Mouse (Mus musculus) liver, postnatal 0 days (tissue): Measurements from ENCODE around the gene Lbhd2. TPM values are rescaled to one million over a fixed set of nuclear protein-coding genes. Genes with fewer than 3 reads are reported as not detected.
A peak's percentile ranks its signal among the peaks of the same experiment; 100 is the strongest.

Experiments used
- ATAC-seq: fragments of 200-750 bp; cut with Nextera tagmentation; 2 replicates; pipeline ENCODE4 v1.8.0; 2017; ENCODE audit warnings: mild to moderate bottlenecking, moderate library complexity
- DNase-seq: peaks from one replicate; pipeline ENCODE4 v3.0.0-alpha.2; 2016
- H3K27ac ChIP-seq: fragments of 300-500 bp; sonication (generic); 2 replicates; pipeline ENCODE4 v1.5.1; 2014; ENCODE audit warnings: antibody characterized with exemption, moderate library complexity, mild to moderate bottlenecking, low read depth
- H3K27me3 ChIP-seq: fragments of 300-500 bp; sonication (generic); 2 replicates; pipeline ENCODE4 v1.6.1; 2014; ENCODE audit warnings: low read length, control low read depth, mixed read lengths; ENCODE audit not compliant: insufficient read depth
- H3K36me3 ChIP-seq: fragments of 300-500 bp; sonication (generic); replicated peaks from 2 replicates; pipeline ENCODE4 v1.6.1; 2014; ENCODE audit warnings: mild to moderate bottlenecking, control low read depth, low read length, moderate library complexity, mixed read lengths; ENCODE audit not compliant: insufficient read depth
- H3K4me1 ChIP-seq: fragments of 300-500 bp; sonication (generic); 2 replicates; pipeline ENCODE4 v1.6.1; 2014; ENCODE audit warnings: antibody characterized with exemption, mild to moderate bottlenecking, control low read depth; ENCODE audit not compliant: insufficient read depth
- H3K4me2 ChIP-seq: fragments of 300-500 bp; sonication (generic); 2 replicates; pipeline ENCODE4 v1.6.1; 2014; ENCODE audit warnings: low read depth, mild to moderate bottlenecking, low read length, moderate library complexity, mixed read lengths
- H3K4me3 ChIP-seq: fragments of 300-500 bp; sonication (generic); 2 replicates; pipeline ENCODE4 v1.5.1; 2014; ENCODE audit warnings: low read depth, low read length
- H3K9ac ChIP-seq: fragments of 300-500 bp; sonication (generic); replicated peaks from 2 replicates; pipeline ENCODE4 v1.6.1; 2014; ENCODE audit warnings: mild to moderate bottlenecking, moderate library complexity
- H3K9me3 ChIP-seq: fragments of 300-500 bp; sonication (generic); 2 replicates; pipeline ENCODE4 v1.6.1; 2016; ENCODE audit warnings: mild to moderate bottlenecking, control low read depth, low read length, mixed read lengths
- CTCF ChIP-seq: sonication (generic); IDR thresholded peaks from 2 replicates; pipeline ENCODE4 v1.5.1; 2016; ENCODE audit warnings: antibody characterized with exemption, low read depth
- EP300 ChIP-seq: IDR thresholded peaks from 2 replicates; pipeline ENCODE4 v1.6.1; 2016; ENCODE audit warnings: antibody characterized with exemption, low read depth, mild to moderate bottlenecking
- WGBS: fragments of 180-500 bp; shearing (Covaris S2); extraction: QIAGEN DNeasy Blood & Tissue Kit; methylation state at CpG from one replicate; pipeline ENCODE4 v1.1.7; 2014; ENCODE audit not compliant: insufficient replicate concordance; 5-methylcytosine and 5-hydroxymethylcytosine counted together
- polyA plus RNA-seq: library from polyadenylated mRNA; unstranded; fragments of >200 nt; fragmentation: Nextera tagmentation; extraction: Ambion mirVana; gene quantifications from 2 replicates; pipeline ENCODE4 v1.2.1, GENCODE M21; 2015

Gene Lbhd2
- polyA plus RNA-seq, 1 experiment from 2014 or later, result 0.22 TPM

DNA sequence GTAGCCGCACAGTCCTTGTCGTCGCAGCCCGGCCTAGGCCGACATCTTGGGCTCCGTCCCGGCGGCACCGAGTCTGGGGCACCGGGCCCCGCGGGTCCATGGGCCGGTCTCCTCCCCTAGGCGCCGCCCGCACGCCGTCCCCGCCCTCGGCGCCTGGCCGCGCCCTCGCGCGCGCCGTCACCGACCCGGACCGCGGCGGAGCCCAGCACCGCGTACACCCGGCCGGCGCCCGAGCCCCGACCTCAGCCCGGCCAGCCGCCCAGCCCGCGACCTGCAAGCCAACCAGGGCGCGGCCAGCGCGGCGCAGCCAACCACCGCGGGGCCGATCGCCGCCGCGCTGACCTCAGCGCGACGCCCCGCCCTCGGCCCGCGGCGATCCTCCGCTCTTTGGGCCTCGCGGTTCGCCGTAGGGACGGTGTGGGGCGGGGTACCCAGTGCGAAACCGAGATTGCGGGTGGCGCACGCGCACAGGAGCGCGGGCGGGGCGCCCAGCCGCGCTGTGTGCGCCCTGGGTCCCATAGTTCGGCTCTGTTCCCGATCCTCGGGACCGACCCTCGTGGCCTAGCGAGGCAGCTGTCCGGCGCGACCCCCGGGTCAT lies 29.1 kb upstream of the Lbhd2 start, which contains the start of gene Cdc42bpb:
Cdc42bpb (minus strand) TSS at position 343 of the 598 bp plus-strand sequence.
- Histone ChIP-seq H3K4me2 (peak within 1 kb of the TSS; percentile 73), H3K4me1 (peaks cover 26% of the 10 kb centered on the region), H3K4me3 (peak within 1 kb of the TSS; percentile 79), H3K27ac (peak within 1 kb of the TSS; percentile 97), H3K27me3 (peaks cover 15% of the 10 kb centered on the region), H3K9ac (peak within 1 kb of the TSS; percentile 87), H3K9me3 (no peaks in the 10 kb centered on the region), H3K36me3 (no peaks in the 10 kb centered on the region)
- ATAC-seq, result peak; percentile 94
- DNase-seq, result peak; percentile 87
- under 1% methylated on average over 56 of the region's 94 CpGs for WGBS
- TF ChIP-seq CTCF (no peak), EP300 (no peak)

DNA sequence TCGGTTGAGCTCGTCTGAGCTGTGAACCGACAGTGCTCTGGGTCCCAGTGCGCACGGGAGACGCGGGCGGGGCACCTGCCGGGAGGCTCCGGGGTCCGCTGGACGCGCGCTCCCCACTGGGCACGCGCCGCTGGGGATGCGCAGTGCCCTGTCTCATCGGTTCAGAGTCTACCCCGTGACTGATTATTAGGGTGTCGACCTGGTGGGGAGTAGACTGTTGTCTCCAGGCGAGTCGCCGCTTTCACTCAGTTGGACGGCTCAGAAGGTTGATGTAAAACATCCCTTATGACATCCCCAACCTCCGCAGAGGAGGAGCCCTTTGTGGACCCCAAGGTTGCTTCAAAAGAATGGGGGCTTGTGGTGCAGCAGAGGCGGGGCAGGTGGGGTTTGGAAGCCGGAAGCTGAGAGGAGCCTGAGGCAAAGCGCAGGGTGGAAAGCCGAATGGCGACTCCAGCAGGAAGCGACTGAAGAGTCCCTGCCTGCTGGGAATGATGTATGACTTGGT lies 28.6 kb upstream of the Lbhd2 start:
- Histone ChIP-seq H3K4me2 (peak overlapping the region; percentile 73), H3K4me1 (peaks cover 25% of the 10 kb centered on the region), H3K27me3 (peaks cover 15% of the 10 kb centered on the region), H3K27ac (peak overlapping the region; percentile 87), H3K9me3 (no peaks in the 10 kb centered on the region), H3K4me3 (peak overlapping the region; percentile 79), H3K36me3 (no peaks in the 10 kb centered on the region), H3K9ac (peak overlapping the region; percentile 72)
- no peak for TF ChIP-seq CTCF
- TF ChIP-seq EP300, result no peak
- peak; percentile 41 for ATAC-seq
- DNase-seq, result no peak
- 0% methylated on average over 32 of the region's 32 CpGs for WGBS

DNA sequence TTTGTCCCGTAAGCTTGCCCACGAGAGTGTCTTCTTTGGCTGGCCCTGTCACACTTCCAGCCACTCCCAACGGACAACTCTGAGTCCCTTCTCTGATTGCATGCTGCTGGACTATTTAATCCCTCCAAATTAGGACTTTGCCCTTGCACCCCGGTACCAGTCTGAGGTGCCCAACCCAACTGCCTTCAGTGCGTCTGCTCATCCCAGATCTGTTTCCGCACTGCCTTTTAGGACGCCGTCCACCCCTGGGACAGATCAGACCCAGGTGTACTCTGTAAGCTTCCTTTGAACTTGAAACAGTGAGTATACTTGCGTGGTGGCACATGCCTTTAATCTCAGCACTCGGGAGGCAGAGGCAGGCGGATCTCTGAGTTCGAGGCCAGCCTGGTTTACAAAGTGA lies 27.8 kb upstream of the Lbhd2 start:
- no peak for TF ChIP-seq CTCF
- no peak for TF ChIP-seq EP300
- Histone ChIP-seq H3K27ac (no peak overlapping the region), H3K4me2 (no peak overlapping the region), H3K4me3 (no peak overlapping the region), H3K9me3 (no peaks in the 10 kb centered on the region), H3K4me1 (peaks cover 22% of the 10 kb centered on the region), H3K36me3 (no peaks in the 10 kb centered on the region), H3K9ac (no peak overlapping the region), H3K27me3 (peaks cover 15% of the 10 kb centered on the region)
- DNase-seq (no peak), ATAC-seq (no peak)
- 67% methylated on average over 12 of the region's 12 CpGs for WGBS

DNA sequence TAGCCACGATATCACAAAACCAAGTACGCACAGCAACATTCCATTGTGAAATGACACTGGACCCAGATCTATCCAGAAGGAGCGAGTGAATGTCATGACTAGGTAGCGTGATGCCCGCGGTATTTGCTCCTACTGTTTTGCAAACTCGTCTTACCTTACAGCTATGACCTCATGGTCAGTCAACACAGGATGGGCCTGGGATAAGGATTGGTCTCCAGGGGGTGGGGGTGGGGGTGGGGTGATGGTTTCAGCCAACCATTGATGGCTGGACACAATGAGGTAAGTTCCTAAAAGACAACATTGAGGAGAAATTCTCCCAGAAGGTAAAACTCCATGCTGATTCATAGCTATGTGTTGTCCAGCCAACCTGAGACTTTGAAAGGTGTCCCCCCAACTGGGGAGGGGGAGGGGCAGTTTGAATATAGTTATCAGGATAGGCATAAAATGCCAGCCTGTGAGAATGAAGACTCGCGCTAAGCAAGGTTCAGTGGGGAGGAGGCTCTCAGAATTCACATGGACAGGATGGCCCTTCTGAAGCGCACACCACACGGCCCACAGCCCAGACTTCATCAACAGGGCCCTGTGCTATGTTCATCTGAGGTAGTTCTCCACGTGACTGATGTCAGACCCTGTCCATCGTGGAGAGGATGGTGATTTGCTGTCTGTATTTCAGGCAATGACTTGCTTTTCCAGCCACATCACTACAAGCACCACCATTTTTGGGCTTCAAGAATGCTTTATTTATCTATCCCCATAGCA lies 20.5 kb upstream of the Lbhd2 start:
- ATAC-seq (peak; percentile 90), DNase-seq (peak; percentile 53)
- Histone ChIP-seq H3K36me3 (no peaks in the 10 kb centered on the region), H3K9ac (no peak overlapping the region), H3K27ac (peak overlapping the region; percentile 49), H3K27me3 (no peaks in the 10 kb centered on the region), H3K4me3 (no peak overlapping the region), H3K9me3 (no peaks in the 10 kb centered on the region), H3K4me1 (peaks cover 9% of the 10 kb centered on the region; the same call in 1 of the 2 replicates), H3K4me2 (no peak overlapping the region)
- WGBS, result 70% methylated on average over 13 of the region's 13 CpGs
- no peak for TF ChIP-seq EP300
- no peak for TF ChIP-seq CTCF

DNA sequence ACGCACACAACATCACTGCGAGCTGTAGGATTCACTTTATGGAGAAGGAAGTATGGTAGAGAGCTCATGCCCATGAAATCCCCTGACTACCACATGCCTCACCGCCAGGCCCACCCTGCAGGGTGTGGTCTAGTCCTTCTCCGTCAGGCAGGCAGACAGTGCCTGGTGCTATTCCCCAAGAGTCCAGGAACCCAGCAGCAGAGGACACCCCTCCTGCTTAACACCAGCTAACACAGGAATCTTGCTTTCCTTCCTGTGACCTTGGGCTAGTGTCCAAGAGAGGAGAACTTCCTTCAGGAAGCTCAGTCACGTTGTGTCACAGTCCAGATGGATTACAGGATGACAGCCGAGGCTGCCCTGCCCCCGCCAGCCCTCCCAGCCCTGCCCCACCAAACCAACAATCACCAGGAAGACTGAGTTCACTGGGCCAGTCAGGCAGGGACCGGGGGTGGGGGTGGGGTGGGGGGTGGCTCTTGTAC lies 19.9 kb upstream of the Lbhd2 start:
- Histone ChIP-seq H3K9ac (no peak overlapping the region), H3K36me3 (no peaks in the 10 kb centered on the region), H3K27me3 (no peaks in the 10 kb centered on the region), H3K4me1 (peaks cover 3% of the 10 kb centered on the region; the same call in 1 of the 2 replicates), H3K9me3 (no peaks in the 10 kb centered on the region), H3K4me2 (no peak overlapping the region), H3K27ac (peak overlapping the region; percentile 49), H3K4me3 (no peak overlapping the region)
- DNase-seq (no peak), ATAC-seq (peak; percentile 66)
- 35% methylated on average over 8 of the region's 8 CpGs for WGBS
- TF ChIP-seq EP300 (peak; percentile 54; the same call in 1 of the 2 replicates), CTCF (no peak)

DNA sequence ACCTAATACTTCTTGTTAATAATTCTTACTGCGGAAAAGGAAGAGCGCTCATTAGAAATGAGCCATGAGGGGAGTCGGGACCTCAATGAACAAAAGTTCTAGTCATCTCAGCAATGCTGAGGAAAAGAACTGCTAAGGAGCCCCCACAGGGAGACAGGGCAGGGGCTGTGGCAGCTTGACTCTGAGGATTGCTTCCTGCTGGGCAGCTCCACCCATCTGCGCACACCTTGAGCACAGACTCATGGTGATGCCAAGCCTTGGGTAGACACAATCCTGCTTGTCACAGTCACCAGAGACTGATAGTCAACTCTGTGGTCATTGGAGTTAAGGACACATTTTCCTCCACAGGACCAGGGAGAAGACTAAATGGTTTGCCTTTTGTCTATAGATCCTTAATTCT lies 19.5 kb upstream of the Lbhd2 start:
- WGBS, result 75% methylated on average over 4 of the region's 4 CpGs
- Histone ChIP-seq H3K4me3 (no peak overlapping the region), H3K27ac (no peak overlapping the region), H3K36me3 (no peaks in the 10 kb centered on the region), H3K4me2 (no peak overlapping the region), H3K9me3 (no peaks in the 10 kb centered on the region), H3K9ac (no peak overlapping the region), H3K4me1 (no peaks in the 10 kb centered on the region), H3K27me3 (no peaks in the 10 kb centered on the region)
- ATAC-seq (no peak), DNase-seq (no peak)
- TF ChIP-seq EP300 (no peak), CTCF (no peak)
